Comparison of ENCODE assay signal across 8 mouse cellular contexts in genomic region chr7:105777797-105778552, GRCm38 (mm10). TPM values are rescaled to one million over a fixed set of nuclear protein-coding genes. Genes with fewer than 3 reads are reported as not detected.
DNase-seq lines count a peak whose midpoint lies in the region; ATAC-seq and TF ChIP-seq lines count a peak whose summit lies in the region.

No protein-coding gene starts in this region.

- TF ChIP-seq EP300 in CH12.LX (IDR thresholded peaks at IDR 0.05; ENCODE audit: low read length) = peak; percentile 24; the same call in 1 of the 2 replicates
- TF ChIP-seq EP300 in liver, postnatal 0 days (IDR thresholded peaks at IDR 0.05; ENCODE audit: low read depth) = no peak

- no peaks in the 10 kb centered on the region for H3K36me3 ChIP-seq in CH12.LX (replicated peaks in 1 of 2; ENCODE audit: control insufficient read depth in 1 of 2, insufficient read depth in 1 of 2, low read length in 1 of 2)
- no peaks in the 10 kb centered on the region for H3K36me3 ChIP-seq in intestine, embryonic 16.5 days (ENCODE audit: control insufficient read depth, insufficient read depth, low read length)
- no peaks in the 10 kb centered on the region for H3K36me3 ChIP-seq in liver, postnatal 0 days (replicated peaks; ENCODE audit: insufficient read depth, low read length)
- H3K36me3 ChIP-seq in neural tube, embryonic 14.5 days (ENCODE audit: control insufficient read depth, insufficient read depth, low read length) = peaks cover 41% of the 10 kb centered on the region

- TF ChIP-seq CTCF in CH12.LX (conservative IDR thresholded peaks at IDR 0.05 in 1 of 2, IDR thresholded peaks at IDR 0.05 in 1 of 2; ENCODE audit: low read depth in 2 of 2, low read length in 2 of 2) = no peak
- no peak for TF ChIP-seq CTCF in liver, postnatal 0 days (IDR thresholded peaks at IDR 0.05; ENCODE audit: low read depth)

- TF ChIP-seq RAD21 in CH12.LX (IDR thresholded peaks at IDR 0.05; ENCODE audit: low read depth, low read length) = no peak

- H3K4me2 ChIP-seq in CH12.LX (ENCODE audit: insufficient read depth, low read depth, poor library complexity, severe bottlenecking) = no peak overlapping the region
- H3K4me2 ChIP-seq in intestine, embryonic 16.5 days (ENCODE audit: low read depth, low read length) = peak overlapping the region; percentile 48
- peak overlapping the region; percentile 32; the same call in 1 of the 2 replicates for H3K4me2 ChIP-seq in liver, postnatal 0 days (ENCODE audit: low read depth, low read length)
- peak overlapping the region; percentile 24; the same call in 1 of the 2 replicates for H3K4me2 ChIP-seq in neural tube, embryonic 14.5 days (ENCODE audit: low read depth, low read length)

- H3K9ac ChIP-seq in CH12.LX (ENCODE audit: insufficient read depth, low read depth) = no peak overlapping the region
- H3K9ac ChIP-seq in intestine, embryonic 16.5 days (ENCODE audit: low read depth, low read length) = peak overlapping the region; percentile 52
- no peak overlapping the region for H3K9ac ChIP-seq in liver, postnatal 0 days (replicated peaks)
- 0 out of 2 replicates have a peak overlapping the region, but pooled peaks have one; percentile 4 for H3K9ac ChIP-seq in neural tube, embryonic 14.5 days (replicated peaks; ENCODE audit: low read depth, low read length)

- intact Hi-C loops in left cerebral cortex, postnatal 25 days (cut with DNase I) = no loop called here

- ATAC-seq in intestine, embryonic 16.5 days = peak; percentile 79
- peak; percentile 58 for ATAC-seq in liver, postnatal 0 days
- ATAC-seq in neural tube, embryonic 14.5 days (ENCODE audit: low read depth) = peak; percentile 54; the same call in 1 of the 2 replicates

- dilution Hi-C loops in CH12.LX (cut with MboI; ENCODE audit: extremely low pct_ligation_motif_present, extremely low pct_unique_long_range_greater_than_20kb, low sequenced_read_pairs) = no loop called here

- H3K4me1 ChIP-seq in CH12.LX (ENCODE audit: control insufficient read depth in 1 of 2, insufficient read depth in 2 of 2) = peaks cover 11 to 24% of the 10 kb centered on the region in 2 experiments
- H3K4me1 ChIP-seq in intestine, embryonic 16.5 days (ENCODE audit: control insufficient read depth, insufficient read depth, low read length) = peaks cover 20% of the 10 kb centered on the region
- H3K4me1 ChIP-seq in liver, postnatal 0 days (ENCODE audit: insufficient read depth) = peaks cover 15% of the 10 kb centered on the region
- H3K4me1 ChIP-seq in neural tube, embryonic 14.5 days (ENCODE audit: control insufficient read depth, insufficient read depth, low read length) = peaks cover 26% of the 10 kb centered on the region

- H3K4me3 ChIP-seq in CH12.LX (replicated peaks in 1 of 3; ENCODE audit: low read depth in 2 of 3, low read length in 2 of 3, poor library complexity in 1 of 3) = peak overlapping the region in 2 of 3 experiments; percentile 4 to 9
- peak overlapping the region; percentile 33 for H3K4me3 ChIP-seq in intestine, embryonic 16.5 days (ENCODE audit: low read length)
- no peak overlapping the region for H3K4me3 ChIP-seq in liver, postnatal 0 days (ENCODE audit: low read depth, low read length)
- H3K4me3 ChIP-seq in neural tube, embryonic 14.5 days (ENCODE audit: low read depth, low read length) = no peak overlapping the region

- 34% methylated on average over 13 of the region's 13 CpGs for WGBS in intestine, embryonic 16.5 days
- 36% methylated on average over 13 of the region's 13 CpGs for WGBS in liver, postnatal 0 days (ENCODE audit: insufficient replicate concordance)
- WGBS in neural tube, embryonic 14.5 days = 40% methylated on average over 13 of the region's 13 CpGs

- in situ Hi-C loops in CH12.LX (cut with MboI; ENCODE audit: low pct_ligation_motif_present, low pct_unique_long_range_greater_than_20kb, low sequenced_read_pairs) = no loop called here

- no peak for TF ChIP-seq POLR2A in CH12.LX (IDR thresholded peaks at IDR 0.05; ENCODE audit: low read depth, low read length)

- no peaks in the 10 kb centered on the region for H3K79me2 ChIP-seq in CH12.LX (replicated peaks; ENCODE audit: control insufficient read depth, extremely low read depth, insufficient read depth, poor library complexity, severe bottlenecking)

- peak; percentile 34 for DNase-seq in CH12.LX (ENCODE audit: extremely low read depth)
- peak; percentile 85 for DNase-seq in embryo, embryonic 10.5 days (ENCODE audit: low spot score)
- DNase-seq in heart, adult 11 months = peak; percentile 99
- DNase-seq in liver, postnatal 0 days = no peak
- DNase-seq in cerebellum, adult 11 months = no peak
- DNase-seq in left cerebral cortex, postnatal 25 days (ENCODE audit: low spot score in 2 of 2) = no peak

- H3K9me3 ChIP-seq in CH12.LX (replicated peaks; ENCODE audit: low read length) = no peaks in the 10 kb centered on the region
- H3K9me3 ChIP-seq in intestine, embryonic 16.5 days (ENCODE audit: control insufficient read depth, low read length) = no peaks in the 10 kb centered on the region
- H3K9me3 ChIP-seq in liver, postnatal 0 days (ENCODE audit: low read length) = no peaks in the 10 kb centered on the region
- H3K9me3 ChIP-seq in neural tube, embryonic 14.5 days (ENCODE audit: control insufficient read depth, low read length) = no peaks in the 10 kb centered on the region

- H3K27me3 ChIP-seq in CH12.LX (replicated peaks) = no peaks in the 10 kb centered on the region
- no peaks in the 10 kb centered on the region for H3K27me3 ChIP-seq in intestine, embryonic 16.5 days (replicated peaks; ENCODE audit: control insufficient read depth, insufficient read depth, low read length)
- H3K27me3 ChIP-seq in liver, postnatal 0 days (ENCODE audit: insufficient read depth, low read length) = 0 out of 2 replicates have a peak, but pooled peaks cover 2% of the 10 kb centered on the region
- H3K27me3 ChIP-seq in neural tube, embryonic 14.5 days (ENCODE audit: control insufficient read depth, insufficient read depth, low read length) = no peaks in the 10 kb centered on the region

- no peak overlapping the region for H3K27ac ChIP-seq in CH12.LX (ENCODE audit: insufficient read depth, low read depth)
- peak overlapping the region; percentile 91 for H3K27ac ChIP-seq in intestine, embryonic 16.5 days (ENCODE audit: low read length)
- H3K27ac ChIP-seq in liver, postnatal 0 days (ENCODE audit: low read depth) = peak overlapping the region; percentile 59
- H3K27ac ChIP-seq in neural tube, embryonic 14.5 days (ENCODE audit: low read depth, low read length) = peak overlapping the region; percentile 56; the same call in 1 of the 2 replicates

TF ChIP-seq in CH12.LX, 34 proteins besides CTCF, POLR2A, EP300 and RAD21 (continues in another document):
- no peak for TF ChIP-seq PAX5 (IDR thresholded peaks at IDR 0.05; ENCODE audit: low read length)
- TF ChIP-seq ETS1 (conservative IDR thresholded peaks at IDR 0.05; ENCODE audit: low read depth, low read length) = peak; percentile 44
- no peak for TF ChIP-seq POLR2AphosphoS2 (IDR thresholded peaks at IDR 0.05; ENCODE audit: low read depth, low read length)
- 0 out of 2 replicates have a peak, but pooled peaks have one; percentile 13 for TF ChIP-seq MEF2A (IDR thresholded peaks at IDR 0.05; ENCODE audit: borderline replicate concordance, low read depth, low read length)

RNA-seq across cellular contexts. Expression of gene Dchs1, which starts 9.5 kb away (rescaled TPM):
- total RNA-seq in CH12.LX (2012; rRNA removed) = 0.04 TPM in 1 of 2 replicates, not detected in the other
- not detected in 2 replicates for total RNA-seq in CH12.LX (2014; rRNA removed)
- 0.03 TPM in 1 of 2 replicates, not detected in the other for polyA plus RNA-seq in CH12.LX (2012; ENCODE audit: insufficient read length, low read depth)
- 4.9 and 5.2 TPM in 2 replicates for polyA plus RNA-seq in intestine, embryonic 16.5 days (2015; fragmentation: Nextera tagmentation; extraction: Ambion mirVana)
- 0.45 and 0.58 TPM in 2 replicates for polyA plus RNA-seq in liver, postnatal 0 days (2015; fragmentation: Nextera tagmentation; extraction: Ambion mirVana)
- 20.7 and 20.8 TPM in 2 replicates for polyA plus RNA-seq in neural tube, embryonic 14.5 days (2014; fragmentation: Nextera tagmentation; extraction: Ambion mirVana)
- total RNA-seq in left cerebral cortex, postnatal 25 days (2021) = 10 to 100 TPM; 10.9 to 11.3 TPM

RNA-seq across cellular contexts. Expression of gene Tpp1, which starts 25.9 kb away (rescaled TPM):
- total RNA-seq in CH12.LX (2012; rRNA removed) = 25.1 and 29.9 TPM in 2 replicates
- total RNA-seq in CH12.LX (2014; rRNA removed) = 13.8 and 19.1 TPM in 2 replicates
- polyA plus RNA-seq in CH12.LX (2012; ENCODE audit: insufficient read length, low read depth) = 45.4 and 49.1 TPM in 2 replicates
- 152 and 191 TPM in 2 replicates for polyA plus RNA-seq in intestine, embryonic 16.5 days (2015; fragmentation: Nextera tagmentation; extraction: Ambion mirVana)
- polyA plus RNA-seq in liver, postnatal 0 days (2015; fragmentation: Nextera tagmentation; extraction: Ambion mirVana) = 60.9 and 65.8 TPM in 2 replicates
- 39.2 and 52.7 TPM in 2 replicates for polyA plus RNA-seq in neural tube, embryonic 14.5 days (2014; fragmentation: Nextera tagmentation; extraction: Ambion mirVana)
- total RNA-seq in left cerebral cortex, postnatal 25 days (2021) = 10 to 100 TPM; 54.2 to 60.3 TPM

RNA-seq across cellular contexts. Expression of gene Mrpl17, which starts 32.9 kb away (rescaled TPM):
- total RNA-seq in CH12.LX (2012; rRNA removed) = 306 and 329 TPM in 2 replicates
- total RNA-seq in CH12.LX (2014; rRNA removed) = 451 and 525 TPM in 2 replicates
- 379 and 399 TPM in 2 replicates for polyA plus RNA-seq in CH12.LX (2012; ENCODE audit: insufficient read length, low read depth)
- polyA plus RNA-seq in intestine, embryonic 16.5 days (2015; fragmentation: Nextera tagmentation; extraction: Ambion mirVana) = 373 and 394 TPM in 2 replicates
- polyA plus RNA-seq in liver, postnatal 0 days (2015; fragmentation: Nextera tagmentation; extraction: Ambion mirVana) = 405 and 416 TPM in 2 replicates
- polyA plus RNA-seq in neural tube, embryonic 14.5 days (2014; fragmentation: Nextera tagmentation; extraction: Ambion mirVana) = 186 and 212 TPM in 2 replicates
- 100 to 1,000 TPM in 1 of 2 experiments, 10 to 100 TPM in 1; 98.3 to 105 TPM for total RNA-seq in left cerebral cortex, postnatal 25 days (2021)

RNA-seq across cellular contexts. Expression of gene Taf10, which starts 33.8 kb away (rescaled TPM):
- total RNA-seq in CH12.LX (2012; rRNA removed) (259 and 331 TPM in 2 replicates), CH12.LX (2014; rRNA removed) (259 and 461 TPM in 2 replicates)
- polyA plus RNA-seq in CH12.LX (2012; ENCODE audit: insufficient read length, low read depth) = 297 and 330 TPM in 2 replicates
- 114 and 119 TPM in 2 replicates for polyA plus RNA-seq in intestine, embryonic 16.5 days (2015; fragmentation: Nextera tagmentation; extraction: Ambion mirVana)
- 104 and 110 TPM in 2 replicates for polyA plus RNA-seq in liver, postnatal 0 days (2015; fragmentation: Nextera tagmentation; extraction: Ambion mirVana)
- polyA plus RNA-seq in neural tube, embryonic 14.5 days (2014; fragmentation: Nextera tagmentation; extraction: Ambion mirVana) = 118 and 120 TPM in 2 replicates
- total RNA-seq in left cerebral cortex, postnatal 25 days (2021) = 100 to 1,000 TPM; 116 to 119 TPM

RNA-seq across cellular contexts. Expression of gene Rrp8, which starts 40.8 kb away (rescaled TPM):
- total RNA-seq in CH12.LX (2012; rRNA removed) = 28.7 and 43.7 TPM in 2 replicates
- total RNA-seq in CH12.LX (2014; rRNA removed) = 57.3 and 66.0 TPM in 2 replicates
- polyA plus RNA-seq in CH12.LX (2012; ENCODE audit: insufficient read length, low read depth) = 84.2 and 133 TPM in 2 replicates
- 26.2 and 32.6 TPM in 2 replicates for polyA plus RNA-seq in intestine, embryonic 16.5 days (2015; fragmentation: Nextera tagmentation; extraction: Ambion mirVana)
- polyA plus RNA-seq in liver, postnatal 0 days (2015; fragmentation: Nextera tagmentation; extraction: Ambion mirVana) = 10.6 and 11.6 TPM in 2 replicates
- polyA plus RNA-seq in neural tube, embryonic 14.5 days (2014; fragmentation: Nextera tagmentation; extraction: Ambion mirVana) = 22.9 and 28.5 TPM in 2 replicates
- total RNA-seq in left cerebral cortex, postnatal 25 days (2021) = 10 to 100 TPM; 11.0 to 12.6 TPM

Comparison
In these comparisons a context has a peak if more than half of its experiments do, and no peak if none do; other contexts are left out.
1. DNase-seq: peak in CH12.LX (single experiment), embryo, embryonic 10.5 days (single experiment) and heart, adult 11 months (single experiment); none in liver, postnatal 0 days (single experiment), cerebellum, adult 11 months (single experiment) and left cerebral cortex, postnatal 25 days (0 of 2).
2. H3K4me3 ChIP-seq: peak in CH12.LX (2 of 3) and intestine, embryonic 16.5 days (single experiment); none in liver, postnatal 0 days (single experiment) and neural tube, embryonic 14.5 days (single experiment).
3. H3K9ac ChIP-seq: peak in intestine, embryonic 16.5 days (single experiment) and neural tube, embryonic 14.5 days (single experiment); none in CH12.LX (single experiment) and liver, postnatal 0 days (single experiment).
4. Peak in every context shown above with its lines, with median percentiles within 50 percentile points of each other: ATAC-seq.